Mouse (Mus musculus): ENCODE results near the gene Wdr60. TPM values are rescaled to one million over a fixed set of nuclear protein-coding genes. Genes with fewer than 3 reads are reported as not detected.

Wdr60 gene
- total RNA-seq, 2 experiments from 2014 or later, result 10.5 to 12.3 TPM

GRCm38 (mm10) chr12:116269450-116269849 lies 6.6 kb upstream of the Wdr60 start:
- DNase-seq, result peak; percentile 34 to 43

- DNase-seq, result no peak
Measured at GRCm38 (mm10) chr12:116265275-116265674, 2.5 kb upstream of the Wdr60 start.

- no peak for DNase-seq
Measured at GRCm38 (mm10) chr12:116264756-116265155, 1.9 kb upstream of the Wdr60 start.

GRCm38 (mm10) chr12:116258321-116258720 lies 4.5 kb downstream of the Wdr60 start:
- DNase-seq, result no peak

GRCm38 (mm10) chr12:116255636-116256035 lies 7.2 kb downstream of the Wdr60 start:
- DNase-seq, result no peak

GRCm38 (mm10) chr12:116254652-116255051 lies 8.2 kb downstream of the Wdr60 start:
- no peak for DNase-seq

GRCm38 (mm10) chr12:116244601-116245000 lies 18.2 kb downstream of the Wdr60 start:
- DNase-seq, result no peak

GRCm38 (mm10) chr12:116238803-116239202 lies 24.0 kb downstream of the Wdr60 start:
- no peak for DNase-seq

GRCm38 (mm10) chr12:116238370-116238769 lies 24.5 kb downstream of the Wdr60 start:
- no peak for DNase-seq

GRCm38 (mm10) chr12:116236658-116237057 lies 26.2 kb downstream of the Wdr60 start:
- DNase-seq, result no peak

- no peak for DNase-seq
Measured at GRCm38 (mm10) chr12:116235356-116235755, 27.5 kb downstream of the Wdr60 start.

- no peak for DNase-seq
Measured at GRCm38 (mm10) chr12:116232061-116232460, 30.8 kb downstream of the Wdr60 start.

- peak; percentile 91 to 93 for DNase-seq
Measured at GRCm38 (mm10) chr12:116231612-116232011, 31.2 kb downstream of the Wdr60 start.

- no peak for DNase-seq
Measured at GRCm38 (mm10) chr12:116229451-116229850, 33.4 kb downstream of the Wdr60 start.

GRCm38 (mm10) chr12:116226289-116227057 lies 36.3 kb downstream of the Wdr60 start:
- no peak for DNase-seq

GRCm38 (mm10) chr12:116223107-116223506 lies 39.7 kb downstream of the Wdr60 start:
- DNase-seq, result no peak

GRCm38 (mm10) chr12:116207486-116207885 lies 55.3 kb downstream of the Wdr60 start:
- DNase-seq, result no peak

- no peak for DNase-seq
Measured at GRCm38 (mm10) chr12:116205726-116206125, 57.1 kb downstream of the Wdr60 start.

- peak; percentile 58 to 78 for DNase-seq
Measured at GRCm38 (mm10) chr12:116202176-116202981, 60.4 kb downstream of the Wdr60 start.

- no peak for DNase-seq
Measured at GRCm38 (mm10) chr12:116198791-116199190, 64.0 kb downstream of the Wdr60 start.

- DNase-seq, result no peak
Measured at GRCm38 (mm10) chr12:116196221-116196620, 66.6 kb downstream of the Wdr60 start.

GRCm38 (mm10) chr12:116194641-116195040 lies 68.2 kb downstream of the Wdr60 start:
- DNase-seq, result no peak

- DNase-seq, result no peak
Measured at GRCm38 (mm10) chr12:116193952-116194351, 68.9 kb downstream of the Wdr60 start.

Data from adrenal gland, postnatal 36 days (tissue).